Mouse (Mus musculus) brain, embryonic 14.5 days (tissue): Measurements from ENCODE around the gene Hspa4. TPM values are rescaled to one million over a fixed set of nuclear protein-coding genes. Genes with fewer than 3 reads are reported as not detected.

ENCODE experiments used
- DNase-seq: peaks from one replicate; pipeline ENCODE4 v3.0.0-alpha.2; 2011; ENCODE audit warnings: low read depth
- CTCF ChIP-seq: fragments of 200-500 bp; IDR thresholded peaks from 2 replicates; pipeline ENCODE4 v1.5.1; 2012; ENCODE audit warnings: inconsistent platforms, mild to moderate bottlenecking, moderate library complexity, borderline replicate concordance; ENCODE audit not compliant: insufficient read depth, insufficient read length; ENCODE audit errors: extremely low read depth
- POLR2A ChIP-seq: fragments of 200-500 bp; IDR thresholded peaks from 2 replicates; pipeline ENCODE4 v1.6.1; 2012; ENCODE audit warnings: mild to moderate bottlenecking, inconsistent platforms, borderline replicate concordance; ENCODE audit not compliant: poor library complexity, insufficient read depth, insufficient read length, severe bottlenecking; ENCODE audit errors: extremely low read depth
- polyA plus RNA-seq: library from polyadenylated mRNA; depleted of rRNA; stranded (reverse); fragments of >200 nt; gene quantifications from 2 replicates; pipeline ENCODE4 v1.2.3, GENCODE M21; 2012

Gene Hspa4
- polyA plus RNA-seq, 1 experiment = 91.9 TPM

DNA sequence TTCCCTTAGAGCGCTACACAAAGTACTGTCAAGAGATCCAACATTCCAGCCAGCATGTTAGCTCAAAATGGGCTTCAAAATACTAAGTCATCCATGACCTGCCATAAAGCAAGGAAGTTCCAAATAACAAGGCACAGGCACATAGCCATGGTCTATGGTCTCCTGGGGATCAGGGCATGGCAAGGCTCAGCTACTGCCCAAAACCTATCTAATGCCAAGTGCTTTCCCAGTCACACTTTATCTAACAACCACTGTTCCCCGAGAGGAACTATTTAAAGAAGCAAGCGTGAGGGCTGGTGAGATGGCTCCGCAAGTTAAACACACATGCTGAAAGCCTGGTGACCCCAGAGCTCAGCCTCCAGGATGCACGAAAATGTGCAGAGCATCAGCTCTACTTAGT, 26.9 kb downstream of the Hspa4 start:
- TF ChIP-seq CTCF (no peak), POLR2A (no peak)
- DNase-seq = no peak

- TF ChIP-seq CTCF (no peak), POLR2A (no peak)
Measured at GRCm38 (mm10) chr11:53269596-53269995, 30.7 kb downstream of the Hspa4 start.

GRCm38 (mm10) chr11:53260556-53260955, 39.7 kb downstream of the Hspa4 start:
- no peak for TF ChIP-seq CTCF
- TF ChIP-seq POLR2A = no peak
- no peak for DNase-seq

More at GRCm38 (mm10) chr11:53269596-53269995, 30.7 kb downstream of the Hspa4 start:
- DNase-seq = no peak

DNA sequence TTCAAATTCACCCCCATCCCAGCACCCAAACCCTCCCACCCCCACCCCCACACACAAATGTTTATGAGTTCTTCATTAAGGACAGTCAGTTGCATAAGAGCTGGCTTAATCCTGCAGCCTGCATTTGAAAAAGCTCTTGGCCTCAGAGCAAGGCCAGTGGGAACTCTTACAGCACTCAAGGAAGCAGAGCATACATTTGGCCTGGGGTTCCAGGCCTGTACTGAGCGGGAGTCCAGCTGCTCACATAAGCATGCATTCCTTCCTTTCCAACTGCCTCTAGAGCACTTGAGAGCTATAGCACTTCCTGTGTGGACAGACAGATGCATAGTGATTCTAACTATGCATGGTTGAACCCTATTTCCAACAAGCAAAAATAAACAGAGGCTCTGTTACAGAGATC, 40.2 kb downstream of the Hspa4 start:
- TF ChIP-seq CTCF (no peak), POLR2A (no peak)
- no peak for DNase-seq

DNA sequence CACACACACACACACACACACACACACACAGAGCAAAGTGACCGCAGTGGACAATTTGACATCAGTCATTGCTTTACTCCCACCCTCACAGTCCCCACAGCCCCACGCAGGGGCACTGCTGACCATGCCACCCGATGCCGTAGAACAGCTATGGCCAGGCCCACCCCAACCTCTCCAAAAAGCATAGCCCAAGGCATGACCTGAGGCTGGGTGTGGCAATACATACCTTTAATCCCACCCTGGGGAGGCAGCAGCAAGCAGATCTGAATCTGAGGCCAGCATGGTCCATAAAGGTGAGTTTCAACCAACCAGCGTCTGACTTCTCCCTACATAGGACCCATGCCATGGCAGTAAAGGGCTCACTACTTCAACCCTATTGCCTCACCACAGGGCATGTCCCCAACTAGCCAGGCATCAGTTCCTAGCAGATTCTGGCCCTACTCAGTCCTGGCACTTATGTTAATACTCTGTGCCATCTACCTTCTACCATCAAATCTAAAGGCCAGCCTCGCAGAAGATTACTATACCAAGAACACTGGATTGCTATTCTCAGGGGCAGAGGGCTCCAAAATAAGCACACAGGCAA, 41.1 kb downstream of the Hspa4 start:
- TF ChIP-seq POLR2A (no peak), CTCF (no peak)
- no peak for DNase-seq

DNA sequence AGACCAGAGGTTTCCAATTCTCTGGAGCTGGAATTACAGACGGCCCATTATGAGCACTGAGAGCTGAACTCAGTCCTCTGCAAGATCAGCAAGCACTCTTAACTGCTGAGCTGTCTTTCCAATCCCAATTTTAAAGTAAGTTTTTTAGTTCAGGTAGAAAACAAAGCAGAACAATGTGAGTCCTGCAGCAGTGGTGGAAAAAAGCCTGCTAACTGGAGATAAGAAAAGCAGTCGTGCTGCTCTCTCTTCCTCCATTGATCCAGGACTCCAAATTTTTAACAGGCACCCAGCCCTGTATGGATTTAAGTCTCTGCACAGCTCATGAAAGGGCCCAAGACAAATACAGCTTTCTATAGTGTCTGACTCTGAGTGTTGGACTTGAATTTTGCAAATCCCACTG, 43.3 kb downstream of the Hspa4 start:
- no peak for DNase-seq
- TF ChIP-seq POLR2A (no peak), CTCF (no peak)

DNA sequence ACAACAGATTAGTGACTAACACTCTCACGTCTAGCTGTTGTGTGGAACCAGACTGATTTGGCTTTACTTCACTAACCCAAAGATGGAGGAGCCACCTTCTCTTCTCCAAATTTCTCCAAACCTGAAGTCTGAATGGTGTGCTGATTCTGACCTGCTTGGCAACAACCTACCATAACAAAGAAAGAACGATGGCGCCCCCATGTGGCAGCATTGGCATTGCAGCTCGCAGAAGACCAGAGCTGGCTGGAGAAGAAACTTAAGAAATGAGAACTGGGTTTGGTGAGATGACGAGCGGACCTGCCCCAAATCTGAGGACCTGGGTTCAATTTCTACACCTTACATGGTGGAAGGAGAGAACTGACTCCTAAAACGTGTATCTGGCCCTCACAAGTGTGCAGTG, 45.3 kb downstream of the Hspa4 start:
- peak; percentile 85 for TF ChIP-seq CTCF
- TF ChIP-seq POLR2A = no peak
- peak; percentile 78 for DNase-seq

DNA sequence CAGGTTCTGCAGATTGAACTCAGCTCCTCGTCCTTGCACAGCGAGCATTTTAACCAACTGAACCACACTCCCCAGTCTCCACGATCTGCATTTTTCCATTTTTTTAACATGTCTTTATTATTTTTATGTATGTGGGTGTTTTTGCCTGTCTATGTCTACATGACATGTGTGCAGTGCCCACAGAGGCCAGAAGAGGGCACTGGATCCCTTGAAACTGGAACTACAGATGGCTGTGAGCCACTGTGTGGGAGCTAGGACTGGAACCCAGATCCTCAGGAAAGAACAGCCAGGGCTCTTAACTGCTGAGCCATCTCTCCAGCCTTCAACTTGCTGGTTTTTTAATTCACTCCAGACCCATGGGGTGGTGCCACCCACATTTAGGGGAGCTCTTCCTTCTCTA, 45.8 kb downstream of the Hspa4 start:
- no peak for DNase-seq
- TF ChIP-seq CTCF (peak; percentile 24; the same call in 1 of the 2 replicates), POLR2A (no peak)

GRCm38 (mm10) chr11:53252186-53253119, 47.8 kb downstream of the Hspa4 start:
- peak; percentile 76 for DNase-seq
- TF ChIP-seq CTCF (no peak), POLR2A (no peak)

DNA sequence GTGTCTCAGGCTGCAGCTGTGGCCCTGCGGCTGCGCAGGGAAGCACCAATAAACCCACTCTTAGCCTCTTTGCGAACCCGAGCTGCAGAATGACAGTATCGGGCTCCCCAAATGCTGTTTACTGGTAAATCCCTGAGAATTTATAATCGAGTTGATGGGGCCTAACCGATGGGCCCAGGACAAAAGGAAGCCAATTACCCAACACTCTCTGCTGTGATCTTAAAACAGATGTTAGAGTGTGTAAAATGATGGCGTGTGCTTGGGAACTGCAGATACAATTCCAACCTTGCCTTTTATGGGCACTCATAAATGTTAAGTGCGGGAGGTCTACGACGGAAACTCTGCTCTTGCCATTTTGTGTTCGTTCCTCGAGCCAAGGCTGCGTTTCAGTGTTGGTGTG, 49.5 kb downstream of the Hspa4 start:
- no peak for TF ChIP-seq POLR2A
- TF ChIP-seq CTCF = no peak
- DNase-seq = no peak

GRCm38 (mm10) chr11:53249686-53250085, 50.6 kb downstream of the Hspa4 start:
- TF ChIP-seq CTCF (no peak), POLR2A (no peak)
- peak; percentile 55 for DNase-seq

- DNase-seq = no peak
- no peak for TF ChIP-seq CTCF
- no peak for TF ChIP-seq POLR2A
Measured at GRCm38 (mm10) chr11:53245561-53245960, 54.7 kb downstream of the Hspa4 start.

- DNase-seq = no peak
- TF ChIP-seq POLR2A = no peak
- TF ChIP-seq CTCF = peak; percentile 78
Measured at GRCm38 (mm10) chr11:53243199-53243598, 57.1 kb downstream of the Hspa4 start.
